Mouse (Mus musculus) liver, embryonic 14.5 days (tissue): ENCODE results near the gene Dlx5. TPM values are rescaled to one million over a fixed set of nuclear protein-coding genes. Genes with fewer than 3 reads are reported as not detected.

Experiments
- ATAC-seq: fragments of 200-750 bp; cut with Nextera tagmentation; 2 replicates; pipeline ENCODE4 v1.8.0; 2017; ENCODE audit warnings: moderate number of reproducible peaks, mild to moderate bottlenecking, moderate library complexity; ENCODE audit not compliant: insufficient read depth
- DNase-seq, 3 experiments: peaks; one replicate each; pipeline ENCODE4 v3.0.0-alpha.2; 2012 to 2013; ENCODE audit warnings: low read depth in 3 of 3, low spot score in 3 of 3
- H3K27ac ChIP-seq: fragments of 300-500 bp; sonication (generic); 2 replicates; pipeline ENCODE4 v1.5.1; 2014; ENCODE audit warnings: moderate library complexity, mild to moderate bottlenecking, control low read depth, inconsistent platforms
- H3K27me3 ChIP-seq: fragments of 300-500 bp; sonication (generic); 2 replicates; pipeline ENCODE4 v1.6.1; 2014; ENCODE audit warnings: mild to moderate bottlenecking, low read length, moderate library complexity; ENCODE audit not compliant: control insufficient read depth, insufficient read depth
- H3K36me3 ChIP-seq: fragments of 300-500 bp; sonication (generic); replicated peaks from 2 replicates; pipeline ENCODE4 v1.6.1; 2014; ENCODE audit warnings: low read depth; ENCODE audit not compliant: control insufficient read depth, insufficient read depth
- H3K4me1 ChIP-seq, 2 experiments: fragments of 200-500 bp in 1 of 2; fragments of 300-500 bp in 1 of 2; sonication (generic) in 1 of 2; replicated peaks; 2 replicates each; pipeline ENCODE4 v1.6.1; 2012 to 2014; ENCODE audit warnings: antibody characterized with exemption in 1 of 2, inconsistent platforms in 1 of 2, low read length in 1 of 2; ENCODE audit not compliant: control insufficient read depth in 2 of 2, insufficient read depth in 2 of 2
- H3K4me2 ChIP-seq: fragments of 300-500 bp; sonication (generic); 2 replicates; pipeline ENCODE4 v1.6.1; 2014; ENCODE audit warnings: low read depth, mild to moderate bottlenecking, control low read depth, moderate library complexity
- H3K4me3 ChIP-seq, 2 experiments: fragments of 200-500 bp in 1 of 2; fragments of 300-500 bp in 1 of 2; sonication (generic) in 1 of 2; 2 replicates each; pipeline ENCODE4 v1.5.1; 2012 to 2014; ENCODE audit warnings: low read depth in 2 of 2, low read length in 2 of 2, mild to moderate bottlenecking in 2 of 2, control low read depth in 1 of 2, inconsistent platforms in 1 of 2, moderate library complexity in 1 of 2; ENCODE audit not compliant: insufficient read depth in 1 of 2
- H3K9ac ChIP-seq: fragments of 300-500 bp; sonication (generic); replicated peaks from 2 replicates; pipeline ENCODE4 v1.6.1; 2014; ENCODE audit warnings: mild to moderate bottlenecking, control low read depth, moderate library complexity
- H3K9me3 ChIP-seq: fragments of 300-500 bp; sonication (generic); 2 replicates; pipeline ENCODE4 v1.6.1; 2016; ENCODE audit warnings: low read length, mixed read lengths; ENCODE audit not compliant: control insufficient read depth
- CTCF ChIP-seq: IDR thresholded peaks from 2 replicates; pipeline ENCODE4 v1.5.1; 2016; ENCODE audit warnings: antibody characterized with exemption, low read depth, control low read depth
- EP300 ChIP-seq: IDR thresholded peaks from 2 replicates; pipeline ENCODE4 v1.6.1; 2016; ENCODE audit warnings: antibody characterized with exemption, low read depth
- WGBS: fragments of 180-500 bp; shearing (Covaris S2); extraction: QIAGEN DNeasy Blood & Tissue Kit; methylation state at CpG from one replicate; pipeline ENCODE4 v1.1.7; 2014; ENCODE audit not compliant: insufficient replicate concordance; 5-methylcytosine and 5-hydroxymethylcytosine counted together
- polyA plus RNA-seq, 2 experiments: library from polyadenylated mRNA; depleted of rRNA in 1 of 2; stranded (reverse) in 1 of 2; unstranded in 1 of 2; fragments of >200 nt; fragmentation: Nextera tagmentation in 1 of 2; extraction: Ambion mirVana in 1 of 2; gene quantifications; 2 replicates each; pipeline versions ENCODE4 v1.2.1 to v1.2.3; 2012 to 2014

Gene Dlx5
- polyA plus RNA-seq, 2 experiments = not detected

DNA sequence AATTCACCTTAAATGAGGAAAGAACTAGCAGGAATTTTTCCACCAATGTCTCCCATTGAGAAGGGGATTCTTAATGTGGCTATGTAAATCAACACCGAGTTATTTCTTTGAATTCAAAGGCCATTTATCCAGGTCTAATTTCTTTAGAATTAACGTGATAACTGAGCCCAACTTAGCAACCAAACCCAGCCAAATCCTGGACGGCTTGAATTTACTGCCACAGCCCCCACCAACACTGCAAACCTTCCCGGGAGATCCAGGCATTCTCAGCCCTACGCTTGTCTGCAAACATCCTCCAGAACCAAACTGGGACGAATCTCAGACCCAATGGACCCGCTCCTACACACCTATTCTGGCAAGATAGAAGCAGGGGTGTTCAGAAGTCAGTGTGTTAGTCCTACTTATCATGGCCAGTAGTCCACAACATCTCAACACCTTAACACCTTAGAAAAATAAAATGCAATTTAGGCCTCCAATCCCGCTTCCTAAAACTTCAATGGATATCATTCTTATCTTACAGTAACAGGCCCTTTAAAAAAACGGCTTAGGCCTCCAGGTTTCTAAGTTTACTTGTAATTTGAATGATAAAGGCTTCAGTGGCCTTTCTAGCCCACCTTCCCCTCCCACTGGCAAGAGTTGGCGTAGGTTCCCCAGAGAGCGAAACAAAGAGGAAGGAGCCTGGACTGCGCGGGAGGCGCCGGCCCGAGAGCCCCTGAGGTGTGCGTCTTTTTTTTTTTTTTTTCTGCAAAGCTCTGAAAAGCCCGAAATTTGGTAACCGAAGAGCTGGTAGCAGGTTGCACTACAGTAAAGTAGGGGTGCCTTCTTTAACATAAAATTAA, 22.6 kb downstream of the Dlx5 start:
- Histone ChIP-seq H3K4me3 (no peak overlapping the region), H3K36me3 (no peaks in the 10 kb centered on the region), H3K4me1 (no peaks in the 10 kb centered on the region), H3K27ac (no peak overlapping the region), H3K27me3 (peaks cover 97% of the 10 kb centered on the region), H3K4me2 (no peak overlapping the region), H3K9me3 (no peaks in the 10 kb centered on the region), H3K9ac (no peak overlapping the region)
- 1% methylated on average over 19 of the region's 19 CpGs for WGBS
- ATAC-seq (no peak), DNase-seq (no peak)
- TF ChIP-seq EP300 (no peak), CTCF (no peak)

DNA sequence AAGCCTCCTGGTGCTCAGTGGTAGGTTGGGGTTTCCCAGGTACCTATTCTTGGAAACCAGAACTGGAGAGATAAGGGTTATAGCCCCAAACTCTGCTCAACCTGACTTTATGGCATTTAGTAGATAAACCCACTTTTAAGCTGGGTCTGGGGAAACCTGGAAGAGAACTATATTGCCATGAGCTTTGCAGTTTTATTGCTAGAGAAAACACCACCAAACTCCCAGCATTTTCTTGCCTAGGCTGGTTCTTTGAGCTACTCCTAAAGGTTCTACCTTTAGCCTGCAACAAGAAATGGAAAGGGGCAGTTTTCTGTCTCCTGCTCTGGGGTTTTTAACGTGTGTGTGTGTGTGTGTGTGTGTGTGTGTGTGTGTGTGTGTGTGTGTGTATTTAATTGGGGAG, 23.3 kb downstream of the Dlx5 start:
- H3K9me3 ChIP-seq = no peaks in the 10 kb centered on the region
- ATAC-seq (no peak), DNase-seq (no peak)
- H3K9ac ChIP-seq = no peak overlapping the region
- H3K4me3 ChIP-seq = no peak overlapping the region
- H3K27ac ChIP-seq = no peak overlapping the region
- no peak overlapping the region for H3K4me2 ChIP-seq
- no peaks in the 10 kb centered on the region for H3K36me3 ChIP-seq
- WGBS = 7% methylated on average over 1 of the region's 1 CpGs
- TF ChIP-seq EP300 (no peak), CTCF (no peak)
- no peaks in the 10 kb centered on the region for H3K4me1 ChIP-seq
- peaks cover 96% of the 10 kb centered on the region for H3K27me3 ChIP-seq

DNA sequence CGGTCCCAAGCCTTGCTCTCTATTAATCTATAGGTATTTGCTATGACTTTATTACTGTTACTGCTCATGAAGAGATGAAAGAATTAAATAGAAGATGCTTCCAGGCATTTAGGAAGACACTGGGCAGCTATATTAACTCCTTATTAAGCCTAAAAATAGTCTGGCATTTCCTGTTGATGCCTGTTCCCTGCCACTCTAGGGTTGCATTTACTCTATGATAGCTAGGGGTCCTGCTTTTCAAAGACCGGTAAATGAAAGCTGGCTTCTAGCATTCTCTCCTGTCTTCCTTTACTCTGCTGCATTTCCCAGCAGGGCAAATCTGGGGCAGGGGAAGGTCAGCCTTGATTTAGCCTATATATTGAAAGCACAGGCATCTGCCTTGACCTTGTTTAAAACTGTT, 24.1 kb downstream of the Dlx5 start:
- Histone ChIP-seq H3K4me1 (no peaks in the 10 kb centered on the region), H3K4me2 (no peak overlapping the region), H3K9me3 (no peaks in the 10 kb centered on the region), H3K27me3 (peaks cover 95% of the 10 kb centered on the region), H3K9ac (no peak overlapping the region), H3K4me3 (no peak overlapping the region), H3K27ac (no peak overlapping the region), H3K36me3 (no peaks in the 10 kb centered on the region)
- no peak for TF ChIP-seq CTCF
- no peak for TF ChIP-seq EP300
- 7% methylated on average over 2 of the region's 2 CpGs for WGBS
- no peak for ATAC-seq
- no peak for DNase-seq

DNA sequence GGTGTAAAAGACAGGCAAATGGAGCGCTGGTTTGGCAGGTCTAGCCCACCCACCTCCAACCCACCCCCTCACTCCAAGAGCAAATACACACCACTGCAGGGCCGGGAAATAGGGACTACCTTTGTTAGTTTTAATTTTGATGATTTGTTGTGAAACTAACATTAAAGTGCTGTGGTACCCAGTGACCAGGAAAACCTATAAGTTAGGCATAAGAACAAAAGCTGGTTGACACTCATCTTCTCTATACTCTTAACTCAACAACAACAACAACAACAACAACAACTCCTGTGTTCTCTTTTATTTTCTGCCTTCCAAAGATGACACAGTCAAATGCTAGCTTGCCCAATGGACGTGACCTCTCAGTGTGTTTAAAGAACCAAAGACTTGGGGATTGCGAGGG, 25.0 kb downstream of the Dlx5 start:
- no peak overlapping the region for H3K4me2 ChIP-seq
- peaks cover 95% of the 10 kb centered on the region for H3K27me3 ChIP-seq
- H3K9ac ChIP-seq = no peak overlapping the region
- DNase-seq = no peak
- H3K9me3 ChIP-seq = no peaks in the 10 kb centered on the region
- WGBS = 2% methylated on average over 4 of the region's 4 CpGs
- no peak overlapping the region for H3K4me3 ChIP-seq
- ATAC-seq = no peak
- TF ChIP-seq CTCF (no peak), EP300 (no peak)
- H3K4me1 ChIP-seq = no peaks in the 10 kb centered on the region
- no peak overlapping the region for H3K27ac ChIP-seq
- H3K36me3 ChIP-seq = no peaks in the 10 kb centered on the region

DNA sequence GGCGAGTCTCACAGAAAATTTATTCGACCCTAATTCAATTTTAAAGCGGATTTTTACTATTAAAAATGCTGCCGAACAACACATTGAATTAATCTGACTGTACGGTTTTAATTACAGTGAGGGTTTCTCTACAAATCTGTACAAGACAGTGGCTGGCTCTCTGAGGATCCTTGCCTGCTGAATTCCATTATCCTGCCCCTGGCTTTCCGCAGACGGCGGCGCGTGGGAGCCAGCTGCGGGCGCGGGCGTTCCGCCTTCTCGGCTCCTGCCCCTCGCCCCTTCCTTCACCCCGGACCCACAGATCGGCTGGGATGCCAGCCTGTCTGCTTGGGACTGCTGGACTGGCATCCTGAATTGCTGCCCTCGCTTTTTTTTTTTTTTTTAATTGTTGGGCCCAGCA, 25.6 kb downstream of the Dlx5 start:
- Histone ChIP-seq H3K27ac (no peak overlapping the region), H3K36me3 (no peaks in the 10 kb centered on the region), H3K4me2 (no peak overlapping the region), H3K4me1 (no peaks in the 10 kb centered on the region), H3K27me3 (peaks cover 96% of the 10 kb centered on the region), H3K9me3 (no peaks in the 10 kb centered on the region), H3K9ac (no peak overlapping the region), H3K4me3 (no peak overlapping the region)
- DNase-seq (no peak), ATAC-seq (no peak)
- no peak for TF ChIP-seq EP300
- no peak for TF ChIP-seq CTCF
- WGBS = 3% methylated on average over 20 of the region's 20 CpGs
